ENCODE assay signal across 18 mouse cellular contexts in genomic region chr12:77991627-77992026, GRCm38 (mm10).
DNase-seq lines count a peak whose midpoint lies in the region; ATAC-seq lines count a peak whose summit lies in the region.
"Had no signal": no experiment of that assay in that cellular context is flagged by ENCODE, and none has a peak within 500 bp of the region (broad histone marks: within the 10 kb centered on the region; RNA-seq: fewer than 3 reads in every experiment).

No protein-coding gene starts in this region.

- H3K4me1 ChIP-seq in forebrain, embryonic 14.5 days (ENCODE audit: control insufficient read depth, insufficient read depth, low read length): peaks cover 3% of the 10 kb centered on the region; the same call in 1 of the 2 replicates
- no peaks in the 10 kb centered on the region for H3K4me1 ChIP-seq in neural tube, embryonic 15.5 days
- H3K4me1 ChIP-seq: heart, embryonic 13.5 days; intestine, embryonic 15.5 days; kidney, embryonic 15.5 days; midbrain, embryonic 13.5 days had no signal

- intact Hi-C loops in left cerebral cortex, postnatal 4 days (cut with DNase I): no loop called here

- H3K4me2 ChIP-seq in forebrain, embryonic 14.5 days (ENCODE audit: low read length): no peak overlapping the region
- H3K4me2 ChIP-seq in neural tube, embryonic 15.5 days: no peak overlapping the region
- H3K4me2 ChIP-seq: heart, embryonic 13.5 days; intestine, embryonic 15.5 days; kidney, embryonic 15.5 days; midbrain, embryonic 13.5 days had no signal

- DNase-seq in cerebellum, postnatal 14 days: peak; percentile 40 to 44
- DNase-seq in cerebellum, adult 11 months: no peak
- DNase-seq in left cerebral cortex, postnatal 4 days: peak; percentile 35
- no peak for DNase-seq in left cerebral cortex, adult 9 months (ENCODE audit: low spot score in 2 of 2)
- DNase-seq in MN1 (ENCODE audit: low spot score): peak; percentile 85
- peak; percentile 91 for DNase-seq in forebrain, embryonic 14.5 days (ENCODE audit: low spot score)
- DNase-seq in spleen, adult 12 weeks (ENCODE audit: low spot score): no peak
- DNase-seq: adrenal gland, postnatal 36 days; thymus, postnatal 36 days had no signal

- H3K27ac ChIP-seq in forebrain, embryonic 14.5 days (ENCODE audit: low read depth, low read length): no peak overlapping the region
- no peak overlapping the region for H3K27ac ChIP-seq in neural tube, embryonic 15.5 days (replicated peaks)
- H3K27ac ChIP-seq: heart, embryonic 13.5 days; intestine, embryonic 15.5 days; kidney, embryonic 15.5 days; layer of hippocampus, adult 2 months; midbrain, embryonic 13.5 days had no signal

- H3K4me3 ChIP-seq in forebrain, embryonic 14.5 days (ENCODE audit: low read depth, low read length): no peak overlapping the region
- no peak overlapping the region for H3K4me3 ChIP-seq in neural tube, embryonic 15.5 days (replicated peaks)
- H3K4me3 ChIP-seq: heart, embryonic 13.5 days; intestine, embryonic 15.5 days; kidney, embryonic 15.5 days; layer of hippocampus, adult 2 months; midbrain, embryonic 13.5 days had no signal

- no peaks in the 10 kb centered on the region for H3K36me3 ChIP-seq in forebrain, embryonic 14.5 days (ENCODE audit: control insufficient read depth, insufficient read depth, low read length)
- no peaks in the 10 kb centered on the region for H3K36me3 ChIP-seq in neural tube, embryonic 15.5 days
- H3K36me3 ChIP-seq: heart, embryonic 13.5 days; intestine, embryonic 15.5 days; kidney, embryonic 15.5 days; midbrain, embryonic 13.5 days had no signal

- ATAC-seq in forebrain, embryonic 14.5 days: peak; percentile 93
- ATAC-seq in neural tube, embryonic 15.5 days (ENCODE audit: low FRiP score): no peak
- ATAC-seq: activated CD4-positive, CD25-positive, alpha-beta regulatory T cell, adult 4 months; intestine, embryonic 15.5 days; lung, postnatal 0 days; midbrain, embryonic 13.5 days had no signal

- no peaks in the 10 kb centered on the region for H3K9me3 ChIP-seq in forebrain, embryonic 14.5 days (replicated peaks; ENCODE audit: control insufficient read depth, low read length)
- no peaks in the 10 kb centered on the region for H3K9me3 ChIP-seq in neural tube, embryonic 15.5 days (replicated peaks)
- H3K9me3 ChIP-seq: heart, embryonic 13.5 days; intestine, embryonic 15.5 days; kidney, embryonic 15.5 days; midbrain, embryonic 13.5 days had no signal

- no peak overlapping the region for H3K9ac ChIP-seq in forebrain, embryonic 14.5 days (ENCODE audit: low read length)
- no peak overlapping the region for H3K9ac ChIP-seq in neural tube, embryonic 15.5 days (replicated peaks)
- H3K9ac ChIP-seq: heart, embryonic 13.5 days; intestine, embryonic 15.5 days; kidney, embryonic 15.5 days; midbrain, embryonic 13.5 days had no signal

- 13% methylated on average over 6 of the region's 6 CpGs for WGBS in forebrain, embryonic 14.5 days
- WGBS in neural tube, embryonic 15.5 days: 61% methylated on average over 6 of the region's 6 CpGs

- no peaks in the 10 kb centered on the region for H3K27me3 ChIP-seq in forebrain, embryonic 14.5 days (replicated peaks; ENCODE audit: control insufficient read depth, insufficient read depth, low read length)
- no peaks in the 10 kb centered on the region for H3K27me3 ChIP-seq in neural tube, embryonic 15.5 days (replicated peaks)
- H3K27me3 ChIP-seq: CH12.LX; heart, embryonic 13.5 days; intestine, embryonic 15.5 days; kidney, embryonic 15.5 days; midbrain, embryonic 13.5 days had no signal

Comparison
In these comparisons a context has a peak if more than half of its experiments do, and no peak if none do; other contexts are left out.
1. DNase-seq: peak in cerebellum, postnatal 14 days (2 of 2), left cerebral cortex, postnatal 4 days (single experiment), MN1 (single experiment) and forebrain, embryonic 14.5 days (single experiment); none in cerebellum, adult 11 months (single experiment), left cerebral cortex, adult 9 months (0 of 2) and spleen, adult 12 weeks (single experiment).